Mouse (Mus musculus): ENCODE measurements at regions not wholly inside any gene's neighbourhood (a gene's known extent, or its start where the extent isn't known, plus 50 kb on each side); places are given as distances from the start of the nearest gene placed in this dataset.

- in situ Hi-C loops (cut with MboI; ENCODE audit: low pct_unique_long_range_greater_than_20kb in 1 of 2, low sequenced_read_pairs in 2 of 2, unreplicated experiment in 1 of 2) = no loop called here
These were observed 128.6 kb upstream of the Jade1 start for GRCm38 (mm10) chr3:41426946-41427345.

GRCm38 (mm10) chr3:41425863-41426262 lies 129.7 kb upstream of the Jade1 start:
- in situ Hi-C loops (cut with MboI; ENCODE audit: low pct_unique_long_range_greater_than_20kb in 1 of 2, low sequenced_read_pairs in 2 of 2, unreplicated experiment in 1 of 2) = no loop called here

GRCm38 (mm10) chr3:41424142-41424939 lies 131.2 kb upstream of the Jade1 start:
- in situ Hi-C loops (cut with MboI; ENCODE audit: low pct_unique_long_range_greater_than_20kb in 1 of 2, low sequenced_read_pairs in 2 of 2, unreplicated experiment in 1 of 2) = no loop called here

GRCm38 (mm10) chr3:41423630-41424029 lies 131.9 kb upstream of the Jade1 start:
- in situ Hi-C loops (cut with MboI; ENCODE audit: low pct_unique_long_range_greater_than_20kb in 1 of 2, low sequenced_read_pairs in 2 of 2, unreplicated experiment in 1 of 2) = no loop called here

GRCm38 (mm10) chr3:41422615-41423579 lies 132.6 kb upstream of the Jade1 start:
- in situ Hi-C loops (cut with MboI; ENCODE audit: low pct_unique_long_range_greater_than_20kb in 1 of 2, low sequenced_read_pairs in 2 of 2, unreplicated experiment in 1 of 2) = no loop called here

GRCm38 (mm10) chr3:41413771-41414170 lies 141.8 kb upstream of the Jade1 start:
- in situ Hi-C loops (cut with MboI; ENCODE audit: low pct_unique_long_range_greater_than_20kb in 1 of 2, low sequenced_read_pairs in 2 of 2, unreplicated experiment in 1 of 2) = no loop called here

GRCm38 (mm10) chr3:41412698-41413097 lies 142.8 kb upstream of the Jade1 start:
- in situ Hi-C loops (cut with MboI; ENCODE audit: low pct_unique_long_range_greater_than_20kb in 1 of 2, low sequenced_read_pairs in 2 of 2, unreplicated experiment in 1 of 2) = no loop called here

- in situ Hi-C loops (cut with MboI; ENCODE audit: low pct_unique_long_range_greater_than_20kb in 1 of 2, low sequenced_read_pairs in 2 of 2, unreplicated experiment in 1 of 2) = no loop called here
These were observed 146.5 kb upstream of the Jade1 start for GRCm38 (mm10) chr3:41408821-41409737.

- in situ Hi-C loops (cut with MboI; ENCODE audit: low pct_unique_long_range_greater_than_20kb in 1 of 2, low sequenced_read_pairs in 2 of 2, unreplicated experiment in 1 of 2) = no loop called here
These were observed 147.1 kb upstream of the Jade1 start for GRCm38 (mm10) chr3:41408423-41408820.

- in situ Hi-C loops (cut with MboI; ENCODE audit: low pct_unique_long_range_greater_than_20kb in 1 of 2, low sequenced_read_pairs in 2 of 2, unreplicated experiment in 1 of 2) = no loop called here
These were observed 147.5 kb upstream of the Jade1 start for GRCm38 (mm10) chr3:41407988-41408387.

GRCm38 (mm10) chr3:41407520-41407919 lies 148.0 kb upstream of the Jade1 start:
- in situ Hi-C loops (cut with MboI; ENCODE audit: low pct_unique_long_range_greater_than_20kb in 1 of 2, low sequenced_read_pairs in 2 of 2, unreplicated experiment in 1 of 2) = no loop called here

GRCm38 (mm10) chr3:41401881-41402280 lies 153.7 kb upstream of the Jade1 start:
- in situ Hi-C loops (cut with MboI; ENCODE audit: low pct_unique_long_range_greater_than_20kb in 1 of 2, low sequenced_read_pairs in 2 of 2, unreplicated experiment in 1 of 2) = no loop called here

- in situ Hi-C loops (cut with MboI; ENCODE audit: low pct_unique_long_range_greater_than_20kb in 1 of 2, low sequenced_read_pairs in 2 of 2, unreplicated experiment in 1 of 2) = no loop called here
These were observed 165.7 kb upstream of the Jade1 start for GRCm38 (mm10) chr3:41389868-41390267.

- in situ Hi-C loops (cut with MboI; ENCODE audit: low pct_unique_long_range_greater_than_20kb in 1 of 2, low sequenced_read_pairs in 2 of 2, unreplicated experiment in 1 of 2) = no loop called here
These were observed 167.9 kb upstream of the Jade1 start for GRCm38 (mm10) chr3:41387469-41388212.

- in situ Hi-C loops (cut with MboI; ENCODE audit: low pct_unique_long_range_greater_than_20kb in 1 of 2, low sequenced_read_pairs in 2 of 2, unreplicated experiment in 1 of 2) = no loop called here
These were observed 169.2 kb upstream of the Jade1 start for GRCm38 (mm10) chr3:41386299-41386698.

- in situ Hi-C loops (cut with MboI; ENCODE audit: low pct_unique_long_range_greater_than_20kb in 1 of 2, low sequenced_read_pairs in 2 of 2, unreplicated experiment in 1 of 2) = no loop called here
These were observed 171.1 kb upstream of the Jade1 start for GRCm38 (mm10) chr3:41384410-41384809.

GRCm38 (mm10) chr3:41378576-41378975 lies 177.0 kb upstream of the Jade1 start:
- in situ Hi-C loops (cut with MboI; ENCODE audit: low pct_unique_long_range_greater_than_20kb in 1 of 2, low sequenced_read_pairs in 2 of 2, unreplicated experiment in 1 of 2) = no loop called here
